Mouse (Mus musculus): ENCODE data around the gene Cox5a. TPM values are rescaled to one million over a fixed set of nuclear protein-coding genes. Genes with fewer than 3 reads are reported as not detected.

The Cox5a gene
- polyA plus RNA-seq, 1 experiment from 2014 or later: 832 TPM

- no peaks in the 10 kb centered on the region for H3K9me3 ChIP-seq (ENCODE audit: control insufficient read depth, low read length)
- peak overlapping the region; percentile 96 for H3K9ac ChIP-seq (replicated peaks; ENCODE audit: low read length)
- DNase-seq (no peak), ATAC-seq (ENCODE audit: low FRiP score, low TSS enrichment) (peak; percentile 41)
- H3K36me3 ChIP-seq (ENCODE audit: control insufficient read depth, insufficient read depth, low read length): no peaks in the 10 kb centered on the region
- peak overlapping the region; percentile 91 for H3K27ac ChIP-seq (replicated peaks; ENCODE audit: low read depth, low read length)
- WGBS: 25% methylated on average over 16 of the region's 16 CpGs
- no peaks in the 10 kb centered on the region for H3K27me3 ChIP-seq (ENCODE audit: control insufficient read depth, insufficient read depth, low read length)
- H3K4me1 ChIP-seq (ENCODE audit: control insufficient read depth, insufficient read depth, low read length): peaks cover 23% of the 10 kb centered on the region
- H3K4me2 ChIP-seq (ENCODE audit: low read length): peak overlapping the region; percentile 73
- H3K4me3 ChIP-seq (replicated peaks; ENCODE audit: low read depth, low read length): peak overlapping the region; percentile 91
Measured at GRCm38 (mm10) chr9:57520375-57521055, 559 bp upstream of the Cox5a start.

- Histone ChIP-seq H3K4me1 (ENCODE audit: control insufficient read depth, insufficient read depth, low read length) (peaks cover 18% of the 10 kb centered on the region), H3K4me3 (replicated peaks; ENCODE audit: low read depth, low read length) (peak overlapping the region; percentile 91), H3K27me3 (ENCODE audit: control insufficient read depth, insufficient read depth, low read length) (no peaks in the 10 kb centered on the region), H3K27ac (replicated peaks; ENCODE audit: low read depth, low read length) (peak overlapping the region; percentile 91; the same call in 1 of the 2 replicates), H3K9me3 (ENCODE audit: control insufficient read depth, low read length) (no peaks in the 10 kb centered on the region), H3K4me2 (ENCODE audit: low read length) (peak overlapping the region; percentile 73), H3K36me3 (ENCODE audit: control insufficient read depth, insufficient read depth, low read length) (no peaks in the 10 kb centered on the region), H3K9ac (replicated peaks; ENCODE audit: low read length) (peak overlapping the region; percentile 96)
- DNase-seq (no peak), ATAC-seq (ENCODE audit: low FRiP score, low TSS enrichment) (no peak)
- WGBS: 38% methylated on average over 7 of the region's 7 CpGs
Measured at GRCm38 (mm10) chr9:57522114-57522860, 1.2 kb downstream of the Cox5a start.

- ATAC-seq (ENCODE audit: low FRiP score, low TSS enrichment): no peak
- H3K9ac ChIP-seq (replicated peaks; ENCODE audit: low read length): no peak overlapping the region; the same call in 1 of the 2 replicates
- H3K27ac ChIP-seq (replicated peaks; ENCODE audit: low read depth, low read length): no peak overlapping the region
- no peaks in the 10 kb centered on the region for H3K27me3 ChIP-seq (ENCODE audit: control insufficient read depth, insufficient read depth, low read length)
- no peak for DNase-seq
- peak overlapping the region; percentile 91 for H3K4me3 ChIP-seq (replicated peaks; ENCODE audit: low read depth, low read length)
- H3K4me1 ChIP-seq (ENCODE audit: control insufficient read depth, insufficient read depth, low read length): peaks cover 18% of the 10 kb centered on the region
- H3K9me3 ChIP-seq (ENCODE audit: control insufficient read depth, low read length): no peaks in the 10 kb centered on the region
- H3K4me2 ChIP-seq (ENCODE audit: low read length): peak overlapping the region; percentile 73
- 89% methylated on average over 4 of the region's 4 CpGs for WGBS
- no peaks in the 10 kb centered on the region for H3K36me3 ChIP-seq (ENCODE audit: control insufficient read depth, insufficient read depth, low read length)
Measured at GRCm38 (mm10) chr9:57522861-57523246, 1.8 kb downstream of the Cox5a start.

- no peak overlapping the region for H3K9ac ChIP-seq (replicated peaks; ENCODE audit: low read length)
- no peaks in the 10 kb centered on the region for H3K27me3 ChIP-seq (ENCODE audit: control insufficient read depth, insufficient read depth, low read length)
- H3K4me2 ChIP-seq (ENCODE audit: low read length): peak overlapping the region; percentile 73; the same call in 1 of the 2 replicates
- 96% methylated on average over 1 of the region's 1 CpGs for WGBS
- DNase-seq (peak; percentile 90), ATAC-seq (ENCODE audit: low FRiP score, low TSS enrichment) (no peak)
- no peak overlapping the region for H3K27ac ChIP-seq (replicated peaks; ENCODE audit: low read depth, low read length)
- H3K4me1 ChIP-seq (ENCODE audit: control insufficient read depth, insufficient read depth, low read length): peaks cover 18% of the 10 kb centered on the region
- no peaks in the 10 kb centered on the region for H3K36me3 ChIP-seq (ENCODE audit: control insufficient read depth, insufficient read depth, low read length)
- no peaks in the 10 kb centered on the region for H3K9me3 ChIP-seq (ENCODE audit: control insufficient read depth, low read length)
- H3K4me3 ChIP-seq (replicated peaks; ENCODE audit: low read depth, low read length): no peak overlapping the region
Measured at GRCm38 (mm10) chr9:57523754-57524153, 2.7 kb downstream of the Cox5a start.

- H3K4me2 ChIP-seq (ENCODE audit: low read length): peak overlapping the region; percentile 4; the same call in 1 of the 2 replicates
Measured at GRCm38 (mm10) chr9:57524439-57524838, 3.4 kb downstream of the Cox5a start.

GRCm38 (mm10) chr9:57525516-57525915 is 4.4 kb downstream of the Cox5a start:
- Histone ChIP-seq H3K27ac (replicated peaks; ENCODE audit: low read depth, low read length) (no peak overlapping the region), H3K9me3 (ENCODE audit: control insufficient read depth, low read length) (no peaks in the 10 kb centered on the region), H3K4me2 (ENCODE audit: low read length) (no peak overlapping the region), H3K9ac (replicated peaks; ENCODE audit: low read length) (no peak overlapping the region), H3K4me1 (ENCODE audit: control insufficient read depth, insufficient read depth, low read length) (peaks cover 18% of the 10 kb centered on the region), H3K4me3 (replicated peaks; ENCODE audit: low read depth, low read length) (no peak overlapping the region), H3K36me3 (ENCODE audit: control insufficient read depth, insufficient read depth, low read length) (peaks cover 13% of the 10 kb centered on the region), H3K27me3 (ENCODE audit: control insufficient read depth, insufficient read depth, low read length) (no peaks in the 10 kb centered on the region)
- WGBS: 97% methylated on average over 2 of the region's 2 CpGs
- ATAC-seq (ENCODE audit: low FRiP score, low TSS enrichment) (no peak), DNase-seq (no peak)

More at GRCm38 (mm10) chr9:57524439-57524838, 3.4 kb downstream of the Cox5a start:
- no peaks in the 10 kb centered on the region for H3K9me3 ChIP-seq (ENCODE audit: control insufficient read depth, low read length)
- no peaks in the 10 kb centered on the region for H3K27me3 ChIP-seq (ENCODE audit: control insufficient read depth, insufficient read depth, low read length)
- no peak overlapping the region for H3K27ac ChIP-seq (replicated peaks; ENCODE audit: low read depth, low read length)
- 0 out of 2 replicates have a peak, but pooled peaks cover 5% of the 10 kb centered on the region for H3K36me3 ChIP-seq (ENCODE audit: control insufficient read depth, insufficient read depth, low read length)
- H3K4me3 ChIP-seq (replicated peaks; ENCODE audit: low read depth, low read length): no peak overlapping the region
- peaks cover 18% of the 10 kb centered on the region for H3K4me1 ChIP-seq (ENCODE audit: control insufficient read depth, insufficient read depth, low read length)
- ATAC-seq (ENCODE audit: low FRiP score, low TSS enrichment) (no peak), DNase-seq (no peak)
- H3K9ac ChIP-seq (replicated peaks; ENCODE audit: low read length): no peak overlapping the region

GRCm38 (mm10) chr9:57526435-57526834 is 5.4 kb downstream of the Cox5a start:
- ATAC-seq (ENCODE audit: low FRiP score, low TSS enrichment): no peak

GRCm38 (mm10) chr9:57531946-57532345 is 10.9 kb downstream of the Cox5a start:
- no peak overlapping the region for H3K4me2 ChIP-seq (ENCODE audit: low read length)
- H3K27ac ChIP-seq (replicated peaks; ENCODE audit: low read depth, low read length): no peak overlapping the region
- no peak overlapping the region for H3K4me3 ChIP-seq (replicated peaks; ENCODE audit: low read depth, low read length)
- H3K4me1 ChIP-seq (ENCODE audit: control insufficient read depth, insufficient read depth, low read length): 0 out of 2 replicates have a peak, but pooled peaks cover 3% of the 10 kb centered on the region
- ATAC-seq (ENCODE audit: low FRiP score, low TSS enrichment) (no peak), DNase-seq (no peak)
- H3K9me3 ChIP-seq (ENCODE audit: control insufficient read depth, low read length): no peaks in the 10 kb centered on the region
- H3K36me3 ChIP-seq (ENCODE audit: control insufficient read depth, insufficient read depth, low read length): peaks cover 59% of the 10 kb centered on the region
- H3K9ac ChIP-seq (replicated peaks; ENCODE audit: low read length): no peak overlapping the region
- no peaks in the 10 kb centered on the region for H3K27me3 ChIP-seq (ENCODE audit: control insufficient read depth, insufficient read depth, low read length)
- 91% methylated on average over 1 of the region's 1 CpGs for WGBS

More at GRCm38 (mm10) chr9:57526435-57526834, 5.4 kb downstream of the Cox5a start:
- Histone ChIP-seq H3K4me2 (ENCODE audit: low read length) (no peak overlapping the region), H3K9ac (replicated peaks; ENCODE audit: low read length) (no peak overlapping the region), H3K27ac (replicated peaks; ENCODE audit: low read depth, low read length) (no peak overlapping the region), H3K4me1 (ENCODE audit: control insufficient read depth, insufficient read depth, low read length) (peaks cover 18% of the 10 kb centered on the region), H3K9me3 (ENCODE audit: control insufficient read depth, low read length) (no peaks in the 10 kb centered on the region), H3K27me3 (ENCODE audit: control insufficient read depth, insufficient read depth, low read length) (no peaks in the 10 kb centered on the region), H3K4me3 (replicated peaks; ENCODE audit: low read depth, low read length) (no peak overlapping the region), H3K36me3 (ENCODE audit: control insufficient read depth, insufficient read depth, low read length) (peaks cover 20% of the 10 kb centered on the region)
- DNase-seq: no peak

Measured in midbrain, embryonic 14.5 days (tissue).